Mouse (Mus musculus): Measurements from ENCODE around the gene Myf6. TPM values are rescaled to one million over a fixed set of nuclear protein-coding genes. Genes with fewer than 3 reads are reported as not detected.

Gene Myf6
- total and polyA plus RNA-seq, 2 experiments from 2014 or later: not detected

DNA sequence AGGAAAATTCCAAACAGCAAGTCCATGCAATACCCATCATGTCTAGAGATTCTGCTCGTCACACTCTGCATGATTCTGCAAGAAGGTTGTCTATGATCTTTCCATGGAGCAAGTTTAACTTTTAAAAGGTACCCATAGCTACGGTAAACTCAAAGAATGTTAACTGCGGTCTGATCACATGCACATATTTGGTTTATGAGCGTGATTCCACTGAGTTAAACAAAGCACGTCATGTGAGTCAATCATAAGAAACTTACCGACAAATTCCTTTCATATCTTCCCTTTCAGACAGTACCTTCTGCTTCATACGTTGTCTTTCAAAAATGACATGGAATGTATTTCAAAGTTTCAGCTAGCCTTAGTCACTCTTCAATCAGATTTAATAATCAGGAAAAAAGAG lies 7.7 kb upstream of the Myf6 start:
- 91% methylated on average over 7 of the region's 7 CpGs for WGBS
- no peaks in the 10 kb centered on the region for H3K27me3 ChIP-seq (ENCODE audit: insufficient read depth, low read length)
- no peak overlapping the region for H3K9ac ChIP-seq
- H3K27ac ChIP-seq (ENCODE audit: low read depth, low read length): no peak overlapping the region
- H3K4me3 ChIP-seq (ENCODE audit: low read depth, low read length): no peak overlapping the region
- H3K4me1 ChIP-seq (ENCODE audit: insufficient read depth): no peaks in the 10 kb centered on the region
- TF ChIP-seq CTCF (IDR thresholded peaks at IDR 0.05; ENCODE audit: low read depth): no peak
- no peak overlapping the region for H3K4me2 ChIP-seq (ENCODE audit: low read depth)
- ATAC-seq: no peak
- H3K36me3 ChIP-seq (ENCODE audit: insufficient read depth): no peaks in the 10 kb centered on the region
- DNase-seq: no peak
- no peaks in the 10 kb centered on the region for H3K9me3 ChIP-seq (ENCODE audit: low read length)

DNA sequence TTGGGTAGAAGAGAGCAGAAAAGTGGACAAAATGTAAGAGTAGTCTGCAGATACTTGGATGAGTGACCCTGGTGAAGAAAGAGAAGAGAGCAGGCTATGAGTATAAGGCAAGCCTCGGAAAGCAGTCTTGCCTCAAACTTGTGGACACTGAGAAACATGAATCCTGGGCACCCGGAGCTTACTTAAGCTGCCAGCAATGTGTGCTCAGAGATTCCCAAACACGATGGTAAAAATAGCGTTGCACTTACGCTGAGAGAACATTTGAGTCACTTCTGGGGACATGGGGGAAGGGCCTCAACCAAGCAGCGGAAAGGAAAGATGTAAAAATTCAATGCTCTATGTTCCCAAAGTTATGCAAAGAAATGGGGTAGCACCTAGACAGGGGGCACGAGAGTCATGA lies 5.1 kb upstream of the Myf6 start:
- no peak overlapping the region for H3K27ac ChIP-seq (ENCODE audit: low read depth, low read length)
- WGBS: 88% methylated on average over 7 of the region's 7 CpGs
- H3K4me2 ChIP-seq (ENCODE audit: low read depth): no peak overlapping the region
- ATAC-seq (no peak), DNase-seq (no peak)
- no peak overlapping the region for H3K9ac ChIP-seq
- TF ChIP-seq CTCF (IDR thresholded peaks at IDR 0.05; ENCODE audit: low read depth): no peak
- H3K36me3 ChIP-seq (ENCODE audit: insufficient read depth): no peaks in the 10 kb centered on the region
- no peak overlapping the region for H3K4me3 ChIP-seq (ENCODE audit: low read depth, low read length)
- no peaks in the 10 kb centered on the region for H3K27me3 ChIP-seq (ENCODE audit: insufficient read depth, low read length)
- H3K9me3 ChIP-seq (ENCODE audit: low read length): no peaks in the 10 kb centered on the region
- H3K4me1 ChIP-seq (ENCODE audit: insufficient read depth): no peaks in the 10 kb centered on the region

DNA sequence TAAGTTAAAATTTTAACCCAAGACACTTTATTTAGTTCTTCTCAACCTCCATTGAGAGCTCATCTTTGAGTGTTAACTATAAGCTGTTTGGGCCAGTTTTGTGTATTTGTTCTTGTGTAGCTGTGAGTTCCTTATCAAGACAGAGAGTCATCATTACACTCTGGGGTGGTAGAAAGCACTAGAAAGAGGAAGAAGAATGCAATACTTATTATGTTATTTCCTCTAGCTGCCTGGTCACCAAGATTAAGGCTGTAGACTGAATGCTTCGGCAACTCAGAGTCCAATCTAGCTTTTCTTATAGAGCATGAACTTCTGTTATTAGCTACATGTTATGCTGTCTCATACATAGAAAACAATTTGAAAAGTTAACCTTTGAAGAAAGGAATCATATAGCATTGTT lies 1.9 kb upstream of the Myf6 start:
- no peaks in the 10 kb centered on the region for H3K9me3 ChIP-seq (ENCODE audit: low read length)
- no peaks in the 10 kb centered on the region for H3K4me1 ChIP-seq (ENCODE audit: insufficient read depth)
- H3K27ac ChIP-seq (ENCODE audit: low read depth, low read length): no peak overlapping the region
- ATAC-seq: no peak
- H3K9ac ChIP-seq: no peak overlapping the region
- WGBS: 96% methylated on average over 1 of the region's 1 CpGs
- no peak overlapping the region for H3K4me3 ChIP-seq (ENCODE audit: low read depth, low read length)
- H3K36me3 ChIP-seq (ENCODE audit: insufficient read depth): no peaks in the 10 kb centered on the region
- H3K27me3 ChIP-seq (ENCODE audit: insufficient read depth, low read length): no peaks in the 10 kb centered on the region
- no peak overlapping the region for H3K4me2 ChIP-seq (ENCODE audit: low read depth)
- DNase-seq: no peak
- no peak for TF ChIP-seq CTCF (IDR thresholded peaks at IDR 0.05; ENCODE audit: low read depth)

DNA sequence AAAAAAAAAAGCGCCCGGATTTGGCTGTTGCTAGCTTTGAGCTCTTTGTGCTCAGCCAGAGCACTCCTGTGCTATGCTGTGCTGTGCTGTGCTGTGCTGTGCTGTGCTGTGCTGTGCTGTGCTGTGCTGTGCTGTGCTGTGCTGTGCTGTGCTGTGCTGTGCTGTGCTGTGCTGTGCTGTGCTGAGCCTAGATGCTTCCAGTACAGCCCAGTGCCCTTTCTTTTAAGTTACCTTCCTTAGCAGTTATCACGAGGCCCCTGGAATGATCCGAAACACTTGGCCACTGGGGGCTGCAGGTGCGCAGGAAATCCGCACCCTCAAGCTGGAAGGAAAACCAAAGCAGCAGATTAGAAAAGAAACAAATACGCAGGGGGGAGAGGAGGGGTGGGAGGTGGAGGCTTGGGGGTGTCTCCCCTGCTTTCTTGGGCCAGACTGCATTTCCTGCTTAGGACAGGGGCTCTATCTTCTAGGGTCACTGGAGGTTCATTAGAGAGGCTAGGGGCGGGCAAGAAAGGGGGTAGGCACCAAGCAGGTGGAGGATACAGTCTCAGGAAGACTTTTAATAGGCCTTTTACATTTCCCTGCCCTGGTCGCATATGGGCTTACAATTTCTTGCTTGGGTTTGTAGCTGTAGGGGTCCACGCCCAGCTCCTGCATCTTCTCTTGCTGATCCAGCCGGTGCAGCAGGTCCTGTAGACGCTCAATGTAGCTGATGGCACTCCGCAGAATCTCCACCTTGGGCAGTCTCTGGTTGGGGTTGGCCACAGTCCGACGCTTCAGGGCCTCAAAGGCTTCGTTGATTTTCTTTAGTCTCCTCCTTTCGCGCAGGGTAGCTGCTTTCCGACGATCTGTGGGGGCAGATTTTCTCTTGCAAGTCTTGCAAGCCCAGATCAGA lies 710 bp downstream of the Myf6 start:
- 52% methylated on average over 20 of the region's 20 CpGs for WGBS
- no peak for TF ChIP-seq CTCF (IDR thresholded peaks at IDR 0.05; ENCODE audit: low read depth)
- peak overlapping the region; percentile 33 for H3K4me3 ChIP-seq (ENCODE audit: low read depth, low read length)
- no peak for DNase-seq
- peak overlapping the region; percentile 45 for H3K4me2 ChIP-seq (ENCODE audit: low read depth)
- no peaks in the 10 kb centered on the region for H3K9me3 ChIP-seq (ENCODE audit: low read length)
- ATAC-seq: peak; percentile 73
- H3K36me3 ChIP-seq (ENCODE audit: insufficient read depth): no peaks in the 10 kb centered on the region
- H3K27me3 ChIP-seq (ENCODE audit: insufficient read depth, low read length): no peaks in the 10 kb centered on the region
- H3K9ac ChIP-seq: peak overlapping the region; percentile 29; the same call in 1 of the 2 replicates
- no peaks in the 10 kb centered on the region for H3K4me1 ChIP-seq (ENCODE audit: insufficient read depth)
- H3K27ac ChIP-seq (ENCODE audit: low read depth, low read length): no peak overlapping the region

GRCm38 (mm10) chr10:107492867-107493579 lies 1.5 kb downstream of the Myf6 start:
- WGBS: 26% methylated on average over 18 of the region's 18 CpGs
- TF ChIP-seq CTCF (IDR thresholded peaks at IDR 0.05; ENCODE audit: low read depth): no peak
- H3K9me3 ChIP-seq (ENCODE audit: low read length): no peaks in the 10 kb centered on the region
- ATAC-seq: peak; percentile 65
- H3K36me3 ChIP-seq (ENCODE audit: insufficient read depth): no peaks in the 10 kb centered on the region
- peak overlapping the region; percentile 45 for H3K4me2 ChIP-seq (ENCODE audit: low read depth)
- DNase-seq: peak; percentile 27
- H3K27me3 ChIP-seq (ENCODE audit: insufficient read depth, low read length): no peaks in the 10 kb centered on the region
- H3K4me3 ChIP-seq (ENCODE audit: low read depth, low read length): peak overlapping the region; percentile 33
- H3K27ac ChIP-seq (ENCODE audit: low read depth, low read length): no peak overlapping the region
- H3K4me1 ChIP-seq (ENCODE audit: insufficient read depth): no peaks in the 10 kb centered on the region
- H3K9ac ChIP-seq: peak overlapping the region; percentile 29; the same call in 1 of the 2 replicates

DNA sequence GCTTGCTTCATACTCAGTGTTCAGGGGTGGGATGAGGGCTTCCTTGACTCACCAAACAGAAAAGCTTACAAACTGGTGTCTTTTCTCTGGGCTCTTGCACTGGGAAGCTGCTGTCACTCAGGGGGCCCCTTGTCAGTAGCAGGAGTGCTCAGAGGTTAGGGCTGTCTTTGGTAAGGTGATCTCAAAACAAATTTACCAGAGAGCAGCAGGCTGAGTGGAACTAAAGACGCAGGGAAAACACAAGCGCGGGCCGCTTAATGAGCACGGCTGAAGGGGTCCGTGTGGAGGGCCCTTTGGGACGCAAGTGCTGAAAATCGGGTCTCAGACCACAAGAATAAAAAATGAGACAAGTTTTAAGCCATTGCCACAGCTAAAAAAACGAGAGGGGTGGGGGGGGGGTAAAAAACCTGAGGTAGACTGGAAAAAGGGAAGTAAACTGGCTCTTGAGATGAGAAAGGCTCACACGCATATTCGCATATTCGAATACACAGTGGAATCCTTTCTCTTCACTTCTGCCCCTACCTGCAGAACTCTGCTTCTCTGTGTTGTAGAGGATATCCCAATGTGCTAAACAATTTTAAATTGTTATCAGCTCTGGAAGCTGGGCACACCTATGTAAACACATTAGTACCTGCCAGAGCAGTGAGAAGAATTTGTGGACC lies 5.8 kb downstream of the Myf6 start:
- no peaks in the 10 kb centered on the region for H3K36me3 ChIP-seq (ENCODE audit: insufficient read depth)
- no peaks in the 10 kb centered on the region for H3K27me3 ChIP-seq (ENCODE audit: insufficient read depth, low read length)
- no peaks in the 10 kb centered on the region for H3K9me3 ChIP-seq (ENCODE audit: low read length)
- ATAC-seq (no peak), DNase-seq (no peak)
- no peak overlapping the region for H3K4me2 ChIP-seq (ENCODE audit: low read depth)
- no peak for TF ChIP-seq CTCF (IDR thresholded peaks at IDR 0.05; ENCODE audit: low read depth)
- H3K4me1 ChIP-seq (ENCODE audit: insufficient read depth): no peaks in the 10 kb centered on the region
- H3K4me3 ChIP-seq (ENCODE audit: low read depth, low read length): no peak overlapping the region
- no peak overlapping the region for H3K27ac ChIP-seq (ENCODE audit: low read depth, low read length)
- WGBS: 33% methylated on average over 12 of the region's 12 CpGs
- H3K9ac ChIP-seq: no peak overlapping the region

All from forebrain, postnatal 0 days (tissue).